In the genomic region with DNA sequence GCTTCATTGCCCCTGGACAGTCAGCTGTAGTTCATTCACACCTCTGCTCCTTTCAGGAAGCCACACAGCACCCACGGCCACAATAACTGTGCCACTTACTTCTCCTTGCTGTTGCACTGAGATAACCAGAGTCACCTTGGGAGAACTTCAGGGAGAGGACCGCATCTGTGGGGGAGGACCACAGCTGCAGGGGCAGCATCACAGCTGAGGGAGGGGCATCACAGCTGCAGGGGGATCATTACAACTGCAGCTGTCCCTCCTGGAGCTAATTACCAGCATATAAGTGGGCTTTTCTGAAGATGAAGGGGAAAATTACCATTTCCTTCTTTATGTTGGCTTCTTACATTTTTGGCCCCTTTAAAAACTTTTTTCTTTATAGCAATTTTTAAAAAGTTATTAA, we compare ENCODE assay signal across 46 mouse cellular contexts. TPM values are rescaled to one million over a fixed set of nuclear protein-coding genes. Genes with fewer than 3 reads are reported as not detected.
"Had no signal": no experiment of that assay in that cellular context is flagged by ENCODE, and none has a peak within 500 bp of the region (broad histone marks: within the 10 kb centered on the region; RNA-seq: fewer than 3 reads in every experiment).

No protein-coding gene starts in this region.

- DNase-seq: heart, postnatal 10 days; heart, postnatal 14 days; heart, postnatal 36 days; heart, postnatal 4 days; kidney, adult 11 months; kidney, adult 18-20 months; kidney, adult 2 months; kidney, adult 8-10 months; kidney, adult 9 months; kidney, postnatal 10 days; kidney, postnatal 14 days; kidney, postnatal 25 days; kidney, postnatal 36 days; kidney, postnatal 4 days; layer of hippocampus, adult 9-11 months; layer of hippocampus, postnatal 36 days had no signal

- H3K36me3 ChIP-seq: heart, embryonic 10.5 days; heart, embryonic 12.5 days; heart, embryonic 13.5 days; heart, embryonic 15.5 days; hindbrain, embryonic 10.5 days; hindbrain, embryonic 12.5 days; hindbrain, embryonic 13.5 days; hindbrain, embryonic 15.5 days; intestine, embryonic 15.5 days; kidney, embryonic 15.5 days had no signal

- H3K4me3 ChIP-seq: heart, embryonic 10.5 days; heart, embryonic 12.5 days; heart, embryonic 13.5 days; heart, embryonic 15.5 days; hindbrain, embryonic 10.5 days; hindbrain, embryonic 12.5 days; hindbrain, embryonic 13.5 days; hindbrain, embryonic 15.5 days; intestine, embryonic 15.5 days; kidney, embryonic 15.5 days; layer of hippocampus, adult 2 months; left cerebral cortex, adult 2 months had no signal

- H3K27me3 ChIP-seq: heart, embryonic 12.5 days; heart, embryonic 13.5 days; heart, embryonic 15.5 days; hindbrain, embryonic 12.5 days; hindbrain, embryonic 13.5 days; hindbrain, embryonic 15.5 days; intestine, embryonic 15.5 days; kidney, embryonic 15.5 days had no signal

- H3K4me2 ChIP-seq: heart, embryonic 11.5 days; heart, embryonic 12.5 days; heart, embryonic 13.5 days; heart, embryonic 15.5 days; hindbrain, embryonic 12.5 days; hindbrain, embryonic 13.5 days; hindbrain, embryonic 14.5 days; hindbrain, embryonic 15.5 days; intestine, embryonic 15.5 days; kidney, embryonic 15.5 days had no signal

RNA-seq across cellular contexts. Expression of a gene that starts 8.1 kb away (rescaled TPM):
- total RNA-seq: hematopoietic stem cell, adult 5-6 weeks had no signal

RNA-seq across cellular contexts. Expression of a gene that starts 36.9 kb away (rescaled TPM):
- total RNA-seq: heart, postnatal 10 days; heart, postnatal 14 days; heart, postnatal 25 days; heart, postnatal 36 days; heart, postnatal 4 days; hematopoietic stem cell, adult 5-6 weeks; hindbrain, postnatal 0 days had no signal
- polyA plus RNA-seq: heart, embryonic 10.5 days; heart, embryonic 11.5 days; heart, embryonic 12.5 days; heart, embryonic 13.5 days; heart, embryonic 14.5 days; heart, embryonic 15.5 days; heart, embryonic 16.5 days; heart, postnatal 0 days; hindbrain, embryonic 10.5 days; hindbrain, embryonic 11.5 days; hindbrain, embryonic 12.5 days; hindbrain, embryonic 13.5 days; hindbrain, embryonic 14.5 days; hindbrain, embryonic 15.5 days; hindbrain, embryonic 16.5 days; hindbrain, postnatal 0 days; inflammation-experienced regulatory T-cells, adult 6 months; intestine, embryonic 14.5 days; intestine, embryonic 15.5 days; intestine, embryonic 16.5 days; intestine, postnatal 0 days; kidney, adult 2 months; kidney, embryonic 14.5 days; kidney, embryonic 15.5 days; kidney, embryonic 16.5 days; kidney, postnatal 0 days; large intestine, adult 2 months had no signal
